Mouse (Mus musculus): Measurements from ENCODE around the gene Rbms3. TPM values are rescaled to one million over a fixed set of nuclear protein-coding genes. Genes with fewer than 3 reads are reported as not detected.
A peak's percentile ranks its signal among the peaks of the same experiment; 100 is the strongest.

Rbms3 gene
- polyA plus RNA-seq, 1 experiment from 2014 or later, result 45.9 TPM

- no peak overlapping the region for H3K27ac ChIP-seq (replicated peaks; ENCODE audit: low read depth, low read length)
- no peak overlapping the region for H3K9ac ChIP-seq (replicated peaks; ENCODE audit: low read length)
- DNase-seq (ENCODE audit: low spot score), result no peak
- H3K4me1 ChIP-seq (ENCODE audit: control insufficient read depth, insufficient read depth, low read length), result no peaks in the 10 kb centered on the region
- no peaks in the 10 kb centered on the region for H3K9me3 ChIP-seq (replicated peaks; ENCODE audit: control insufficient read depth, low read length)
- no peak for ATAC-seq (replicated peaks; ENCODE audit: insufficient number of reproducible peaks, low FRiP score, low TSS enrichment, low read depth)
- H3K27me3 ChIP-seq (ENCODE audit: control insufficient read depth, insufficient read depth, low read length), result no peaks in the 10 kb centered on the region
- no peak overlapping the region for H3K4me3 ChIP-seq (ENCODE audit: low read depth, low read length)
- no peak overlapping the region for H3K4me2 ChIP-seq (ENCODE audit: low read depth, low read length)
- H3K36me3 ChIP-seq (replicated peaks; ENCODE audit: control insufficient read depth, insufficient read depth, low read depth, low read length), result no peaks in the 10 kb centered on the region
- WGBS, result 56% methylated on average over 10 of the region's 10 CpGs
Measured at GRCm38 (mm10) chr9:116928338-116928737, 701.4 kb downstream of the Rbms3 start.

DNA sequence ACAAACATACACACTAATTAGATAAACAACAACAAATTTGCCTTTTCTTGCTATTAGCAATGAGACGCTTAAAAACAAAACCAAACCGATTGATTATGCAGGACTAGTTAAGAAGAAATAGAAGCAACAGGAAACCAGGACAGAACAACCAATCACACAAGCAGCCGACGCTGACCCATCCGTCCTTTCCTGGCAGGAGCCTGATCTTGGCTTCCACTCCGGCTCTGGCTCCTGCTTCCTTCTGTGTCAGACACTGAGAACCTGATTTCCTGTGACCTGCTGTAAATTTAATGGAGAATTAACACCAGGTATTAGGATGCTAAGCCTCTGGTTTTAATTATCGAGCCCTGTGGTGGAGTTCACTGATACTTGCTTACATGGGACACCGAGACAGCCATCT is 706.6 kb downstream of the Rbms3 start:
- Histone ChIP-seq H3K4me1 (ENCODE audit: control insufficient read depth, insufficient read depth, low read length) (no peaks in the 10 kb centered on the region), H3K27me3 (ENCODE audit: control insufficient read depth, insufficient read depth, low read length) (no peaks in the 10 kb centered on the region), H3K36me3 (replicated peaks; ENCODE audit: control insufficient read depth, insufficient read depth, low read depth, low read length) (no peaks in the 10 kb centered on the region), H3K4me2 (ENCODE audit: low read depth, low read length) (no peak overlapping the region), H3K9ac (replicated peaks; ENCODE audit: low read length) (no peak overlapping the region), H3K27ac (replicated peaks; ENCODE audit: low read depth, low read length) (no peak overlapping the region), H3K9me3 (replicated peaks; ENCODE audit: control insufficient read depth, low read length) (no peaks in the 10 kb centered on the region), H3K4me3 (ENCODE audit: low read depth, low read length) (no peak overlapping the region)
- ATAC-seq (replicated peaks; ENCODE audit: insufficient number of reproducible peaks, low FRiP score, low TSS enrichment, low read depth), result no peak
- 62% methylated on average over 8 of the region's 8 CpGs for WGBS
- peak; percentile 15 for DNase-seq (ENCODE audit: low spot score)

DNA sequence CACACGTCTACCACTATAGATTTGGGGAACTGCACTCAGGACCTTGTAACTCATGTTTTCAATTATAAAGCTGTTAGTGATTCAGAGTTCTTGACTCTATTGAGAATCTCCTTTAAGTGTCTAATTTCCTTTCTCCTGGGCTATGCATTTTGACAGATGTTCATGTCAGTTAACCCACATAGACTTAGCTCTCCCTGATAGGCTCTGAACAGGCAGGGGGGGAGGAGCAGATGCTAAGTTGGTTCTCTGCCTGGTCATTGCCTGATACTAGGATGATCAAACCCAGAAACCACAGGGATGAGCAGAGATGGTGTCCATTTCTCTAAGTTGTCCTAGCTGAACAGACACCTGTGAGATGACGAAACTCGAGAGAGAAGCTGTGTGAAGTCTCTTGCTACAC is 707.2 kb downstream of the Rbms3 start:
- no peaks in the 10 kb centered on the region for H3K9me3 ChIP-seq (replicated peaks; ENCODE audit: control insufficient read depth, low read length)
- peak; percentile 48 for DNase-seq (ENCODE audit: low spot score)
- no peaks in the 10 kb centered on the region for H3K27me3 ChIP-seq (ENCODE audit: control insufficient read depth, insufficient read depth, low read length)

GRCm38 (mm10) chr9:116919441-116920019 is 710.2 kb downstream of the Rbms3 start:
- DNase-seq (ENCODE audit: low spot score) (peak; percentile 62), ATAC-seq (replicated peaks; ENCODE audit: insufficient number of reproducible peaks, low FRiP score, low TSS enrichment, low read depth) (peak; percentile 61; the same call in 1 of the 2 replicates)
- whole genome bisulfite sequencing, result 31% methylated on average over 12 of the region's 12 CpGs
- H3K27me3 ChIP-seq (ENCODE audit: control insufficient read depth, insufficient read depth, low read length), result no peaks in the 10 kb centered on the region
- 0 out of 2 replicates have a peak overlapping the region, but pooled peaks have one; percentile 2 for H3K9ac ChIP-seq (replicated peaks; ENCODE audit: low read length)
- H3K4me3 ChIP-seq (ENCODE audit: low read depth, low read length), result no peak overlapping the region
- H3K36me3 ChIP-seq (replicated peaks; ENCODE audit: control insufficient read depth, insufficient read depth, low read depth, low read length), result no peaks in the 10 kb centered on the region
- H3K4me2 ChIP-seq (ENCODE audit: low read depth, low read length), result no peak overlapping the region
- no peak overlapping the region for H3K27ac ChIP-seq (replicated peaks; ENCODE audit: low read depth, low read length)
- H3K4me1 ChIP-seq (ENCODE audit: control insufficient read depth, insufficient read depth, low read length), result no peaks in the 10 kb centered on the region
- H3K9me3 ChIP-seq (replicated peaks; ENCODE audit: control insufficient read depth, low read length), result no peaks in the 10 kb centered on the region

More for the DNA sequence above, 707.2 kb downstream of the Rbms3 start:
- no peak overlapping the region for H3K27ac ChIP-seq (replicated peaks; ENCODE audit: low read depth, low read length)
- no peak overlapping the region for H3K9ac ChIP-seq (replicated peaks; ENCODE audit: low read length)
- H3K4me3 ChIP-seq (ENCODE audit: low read depth, low read length), result no peak overlapping the region
- ATAC-seq (replicated peaks; ENCODE audit: insufficient number of reproducible peaks, low FRiP score, low TSS enrichment, low read depth), result 0 out of 2 replicates have a peak, but pooled peaks have one; percentile 34
- 58% methylated on average over 3 of the region's 3 CpGs for WGBS
- H3K4me1 ChIP-seq (ENCODE audit: control insufficient read depth, insufficient read depth, low read length), result no peaks in the 10 kb centered on the region
- H3K4me2 ChIP-seq (ENCODE audit: low read depth, low read length), result no peak overlapping the region
- no peaks in the 10 kb centered on the region for H3K36me3 ChIP-seq (replicated peaks; ENCODE audit: control insufficient read depth, insufficient read depth, low read depth, low read length)

DNA sequence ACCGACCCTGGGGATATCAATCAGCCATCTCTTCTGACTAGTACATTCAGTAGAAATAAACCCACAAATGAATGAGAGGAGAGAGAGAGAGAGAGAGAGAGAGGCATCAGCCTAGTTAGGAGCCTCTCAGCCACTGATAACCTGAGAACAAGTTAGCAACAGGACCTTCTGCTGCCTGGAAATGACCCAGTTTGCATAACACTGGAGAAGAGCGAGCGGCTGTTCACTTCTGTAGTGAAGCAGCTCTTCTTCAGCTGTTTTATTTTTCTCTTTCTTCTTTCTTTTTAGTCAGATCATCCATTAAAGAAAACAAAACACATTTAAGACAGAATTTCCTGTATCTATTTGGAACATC is 717.2 kb downstream of the Rbms3 start:
- no peak for ATAC-seq (replicated peaks; ENCODE audit: insufficient number of reproducible peaks, low FRiP score, low TSS enrichment, low read depth)
- no peaks in the 10 kb centered on the region for H3K9me3 ChIP-seq (replicated peaks; ENCODE audit: control insufficient read depth, low read length)
- DNase-seq (ENCODE audit: low spot score), result no peak
- H3K27me3 ChIP-seq (ENCODE audit: control insufficient read depth, insufficient read depth, low read length), result no peaks in the 10 kb centered on the region
- no peak overlapping the region for H3K9ac ChIP-seq (replicated peaks; ENCODE audit: low read length)
- WGBS, result 36% methylated on average over 3 of the region's 3 CpGs
- no peak overlapping the region for H3K4me2 ChIP-seq (ENCODE audit: low read depth, low read length)
- H3K4me3 ChIP-seq (ENCODE audit: low read depth, low read length), result no peak overlapping the region
- H3K4me1 ChIP-seq (ENCODE audit: control insufficient read depth, insufficient read depth, low read length), result no peaks in the 10 kb centered on the region
- no peaks in the 10 kb centered on the region for H3K36me3 ChIP-seq (replicated peaks; ENCODE audit: control insufficient read depth, insufficient read depth, low read depth, low read length)
- H3K27ac ChIP-seq (replicated peaks; ENCODE audit: low read depth, low read length), result no peak overlapping the region

- Histone ChIP-seq H3K27ac (replicated peaks; ENCODE audit: low read depth, low read length) (no peak overlapping the region), H3K9ac (replicated peaks; ENCODE audit: low read length) (no peak overlapping the region), H3K4me2 (ENCODE audit: low read depth, low read length) (no peak overlapping the region), H3K36me3 (replicated peaks; ENCODE audit: control insufficient read depth, insufficient read depth, low read depth, low read length) (no peaks in the 10 kb centered on the region), H3K4me3 (ENCODE audit: low read depth, low read length) (no peak overlapping the region), H3K9me3 (replicated peaks; ENCODE audit: control insufficient read depth, low read length) (no peaks in the 10 kb centered on the region), H3K27me3 (ENCODE audit: control insufficient read depth, insufficient read depth, low read length) (no peaks in the 10 kb centered on the region), H3K4me1 (ENCODE audit: control insufficient read depth, insufficient read depth, low read length) (no peaks in the 10 kb centered on the region)
- ATAC-seq (replicated peaks; ENCODE audit: insufficient number of reproducible peaks, low FRiP score, low TSS enrichment, low read depth) (no peak), DNase-seq (ENCODE audit: low spot score) (peak; percentile 26)
- WGBS, result 21% methylated on average over 2 of the region's 2 CpGs
Measured at GRCm38 (mm10) chr9:116911781-116912492, 717.8 kb downstream of the Rbms3 start.

DNA sequence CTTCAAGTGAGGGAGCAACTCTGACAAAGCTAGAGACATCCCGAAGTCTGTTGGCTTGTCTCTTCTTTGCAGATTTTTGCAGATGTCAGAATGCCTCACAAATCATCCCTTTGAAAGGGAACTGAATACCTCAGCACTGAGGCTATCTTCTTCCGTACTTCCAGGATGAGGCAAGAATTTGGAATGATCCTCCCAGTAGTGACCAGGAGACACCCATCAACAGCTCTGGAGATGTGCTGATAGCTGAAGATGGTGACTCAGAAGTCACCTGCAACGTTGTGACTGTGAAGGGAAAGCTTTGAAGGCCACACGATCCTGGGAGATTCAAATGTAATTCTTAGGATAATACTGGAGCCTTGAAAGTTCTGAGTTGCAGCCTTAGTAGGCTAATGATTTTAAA is 720.2 kb downstream of the Rbms3 start:
- WGBS, result 83% methylated on average over 4 of the region's 4 CpGs
- no peak overlapping the region for H3K4me2 ChIP-seq (ENCODE audit: low read depth, low read length)

GRCm38 (mm10) chr9:116906955-116907354 is 722.8 kb downstream of the Rbms3 start:
- Histone ChIP-seq H3K4me2 (ENCODE audit: low read depth, low read length) (no peak overlapping the region), H3K4me1 (ENCODE audit: control insufficient read depth, insufficient read depth, low read length) (0 out of 2 replicates have a peak, but pooled peaks cover 2% of the 10 kb centered on the region), H3K9me3 (replicated peaks; ENCODE audit: control insufficient read depth, low read length) (no peaks in the 10 kb centered on the region), H3K36me3 (replicated peaks; ENCODE audit: control insufficient read depth, insufficient read depth, low read depth, low read length) (no peaks in the 10 kb centered on the region), H3K27me3 (ENCODE audit: control insufficient read depth, insufficient read depth, low read length) (no peaks in the 10 kb centered on the region), H3K27ac (replicated peaks; ENCODE audit: low read depth, low read length) (no peak overlapping the region), H3K4me3 (ENCODE audit: low read depth, low read length) (no peak overlapping the region), H3K9ac (replicated peaks; ENCODE audit: low read length) (no peak overlapping the region)
- no peak for ATAC-seq (replicated peaks; ENCODE audit: insufficient number of reproducible peaks, low FRiP score, low TSS enrichment, low read depth)
- DNase-seq (ENCODE audit: low spot score), result no peak
- 64% methylated on average over 4 of the region's 4 CpGs for WGBS

More for the DNA sequence above, 720.2 kb downstream of the Rbms3 start:
- no peaks in the 10 kb centered on the region for H3K36me3 ChIP-seq (replicated peaks; ENCODE audit: control insufficient read depth, insufficient read depth, low read depth, low read length)
- no peaks in the 10 kb centered on the region for H3K9me3 ChIP-seq (replicated peaks; ENCODE audit: control insufficient read depth, low read length)
- DNase-seq (ENCODE audit: low spot score) (no peak), ATAC-seq (replicated peaks; ENCODE audit: insufficient number of reproducible peaks, low FRiP score, low TSS enrichment, low read depth) (no peak)
- no peak overlapping the region for H3K27ac ChIP-seq (replicated peaks; ENCODE audit: low read depth, low read length)
- H3K9ac ChIP-seq (replicated peaks; ENCODE audit: low read length), result no peak overlapping the region
- H3K4me3 ChIP-seq (ENCODE audit: low read depth, low read length), result no peak overlapping the region
- H3K4me1 ChIP-seq (ENCODE audit: control insufficient read depth, insufficient read depth, low read length), result no peaks in the 10 kb centered on the region
- no peaks in the 10 kb centered on the region for H3K27me3 ChIP-seq (ENCODE audit: control insufficient read depth, insufficient read depth, low read length)
